Mouse (Mus musculus) spleen, postnatal 4 days (tissue): Measurements from ENCODE around the gene 1700003F12Rik.

Source experiments
- DNase-seq, 2 experiments: peaks; one replicate each; pipeline ENCODE4 v3.0.0; 2022; ENCODE audit warnings: low spot score in 2 of 2

The 1700003F12Rik gene

GRCm38 (mm10) chr2:154549127-154549885, 2.4 kb downstream of the 1700003F12Rik start:
- DNase-seq: peak; percentile 64 to 80

- no peak for DNase-seq
These were observed 3.0 kb downstream of the 1700003F12Rik start for GRCm38 (mm10) chr2:154549886-154550189.

- DNase-seq: no peak
These were observed 4.1 kb downstream of the 1700003F12Rik start for GRCm38 (mm10) chr2:154550937-154551336.

- no peak for DNase-seq
These were observed 4.6 kb downstream of the 1700003F12Rik start, which contains the start of gene Actl10 for GRCm38 (mm10) chr2:154551476-154551875. Gene Actl10 (plus strand): TSS chr2:154551776.

- DNase-seq: no peak
These were observed 5.0 kb downstream of the 1700003F12Rik start for GRCm38 (mm10) chr2:154551927-154552326.

- peak; percentile 75 to 85 for DNase-seq
These were observed 5.6 kb downstream of the 1700003F12Rik start for GRCm38 (mm10) chr2:154552424-154552907.

- no peak for DNase-seq
These were observed 8.3 kb downstream of the 1700003F12Rik start for GRCm38 (mm10) chr2:154555235-154555634.

- DNase-seq: no peak
These were observed 10.4 kb downstream of the 1700003F12Rik start for GRCm38 (mm10) chr2:154557184-154557832.

- DNase-seq: peak; percentile 63 to 82
These were observed 11.6 kb downstream of the 1700003F12Rik start, which contains the start of gene Necab3 for GRCm38 (mm10) chr2:154558264-154559039. Gene Necab3 (minus strand): TSS chr2:154558890.

GRCm38 (mm10) chr2:154563612-154564170, 16.8 kb downstream of the 1700003F12Rik start:
- no peak for DNase-seq

GRCm38 (mm10) chr2:154565562-154565961, 18.7 kb downstream of the 1700003F12Rik start:
- DNase-seq: no peak

- DNase-seq: no peak
These were observed 19.8 kb downstream of the 1700003F12Rik start for GRCm38 (mm10) chr2:154566641-154567040.

GRCm38 (mm10) chr2:154567766-154568165, 20.9 kb downstream of the 1700003F12Rik start:
- no peak for DNase-seq

GRCm38 (mm10) chr2:154568329-154569070, 21.6 kb downstream of the 1700003F12Rik start:
- DNase-seq: no peak

- DNase-seq: peak; percentile 78 to 88
These were observed 22.3 kb downstream of the 1700003F12Rik start for GRCm38 (mm10) chr2:154569071-154569748.

GRCm38 (mm10) chr2:154569836-154570286, 23.0 kb downstream of the 1700003F12Rik start, which contains the start of gene E2f1:
Gene E2f1 (minus strand): TSS chr2:154569892.
- DNase-seq: peak; percentile 96 to 98

GRCm38 (mm10) chr2:154570666-154571065, 23.8 kb downstream of the 1700003F12Rik start:
- no peak for DNase-seq

GRCm38 (mm10) chr2:154571266-154571665, 24.4 kb downstream of the 1700003F12Rik start:
- DNase-seq: no peak

- DNase-seq: no peak
These were observed 25.1 kb downstream of the 1700003F12Rik start for GRCm38 (mm10) chr2:154571976-154572375.

- DNase-seq: no peak
These were observed 26.1 kb downstream of the 1700003F12Rik start for GRCm38 (mm10) chr2:154572996-154573395.
